In genomic region chr8:46606930-46607329, GRCm38 (mm10) we compare ENCODE assay signal across 20 mouse cellular contexts.
"Had no signal": no experiment of that assay in that cellular context is flagged by ENCODE, and none has a peak within 500 bp of the region (broad histone marks: within the 10 kb centered on the region; RNA-seq: fewer than 3 reads in every experiment).

No protein-coding gene starts in this region.

- H3K4me2 ChIP-seq: liver, embryonic 15.5 days; lung, embryonic 14.5 days; midbrain, embryonic 12.5 days; neural tube, embryonic 13.5 days; neural tube, embryonic 15.5 days; stomach, embryonic 15.5 days had no signal

- H3K27me3 ChIP-seq: liver, embryonic 15.5 days; megakaryocyte, embryonic 14.5 days; midbrain, embryonic 12.5 days; neural tube, embryonic 13.5 days; neural tube, embryonic 15.5 days; stomach, embryonic 15.5 days had no signal

- H3K27ac ChIP-seq: liver, embryonic 15.5 days; macrophage; midbrain, embryonic 12.5 days; neural tube, embryonic 13.5 days; neural tube, embryonic 15.5 days; stomach, embryonic 15.5 days had no signal

- DNase-seq: lung, adult 18-20 months; lung, embryonic 14.5 days; lung, postnatal 10 days; midbrain, embryonic 14.5 days; retina, postnatal 1 day; right cerebral cortex, adult 18-20 months; right cerebral cortex, postnatal 25 days; right cerebral cortex, postnatal 4 days; thymus, adult 18-20 months; thymus, postnatal 14 days; thymus, postnatal 36 days had no signal

- ATAC-seq: midbrain, embryonic 16.5 days had no signal

- H3K9ac ChIP-seq: liver, embryonic 15.5 days; lung, embryonic 14.5 days; midbrain, embryonic 12.5 days; neural tube, embryonic 13.5 days; neural tube, embryonic 15.5 days; stomach, embryonic 15.5 days had no signal

- H3K4me1 ChIP-seq: liver, embryonic 15.5 days; midbrain, embryonic 12.5 days; neural tube, embryonic 13.5 days; neural tube, embryonic 15.5 days; stomach, embryonic 15.5 days had no signal

- H3K36me3 ChIP-seq: neural tube, embryonic 15.5 days had no signal

- H3K9me3 ChIP-seq: liver, embryonic 15.5 days; megakaryocyte, embryonic 14.5 days; midbrain, embryonic 12.5 days; neural tube, embryonic 13.5 days; neural tube, embryonic 15.5 days; stomach, embryonic 15.5 days had no signal

- H3K4me3 ChIP-seq: liver, embryonic 15.5 days; megakaryocyte, embryonic 14.5 days; midbrain, embryonic 12.5 days; myocyte; neural tube, embryonic 13.5 days; neural tube, embryonic 15.5 days; stomach, embryonic 15.5 days had no signal
